Mouse (Mus musculus) cerebellum, adult 11-12 months (tissue): ENCODE results near the gene Zmiz1.

Source experiments
- DNase-seq: peaks from one replicate; pipeline ENCODE4 v3.0.0; 2022

Zmiz1 gene

DNA sequence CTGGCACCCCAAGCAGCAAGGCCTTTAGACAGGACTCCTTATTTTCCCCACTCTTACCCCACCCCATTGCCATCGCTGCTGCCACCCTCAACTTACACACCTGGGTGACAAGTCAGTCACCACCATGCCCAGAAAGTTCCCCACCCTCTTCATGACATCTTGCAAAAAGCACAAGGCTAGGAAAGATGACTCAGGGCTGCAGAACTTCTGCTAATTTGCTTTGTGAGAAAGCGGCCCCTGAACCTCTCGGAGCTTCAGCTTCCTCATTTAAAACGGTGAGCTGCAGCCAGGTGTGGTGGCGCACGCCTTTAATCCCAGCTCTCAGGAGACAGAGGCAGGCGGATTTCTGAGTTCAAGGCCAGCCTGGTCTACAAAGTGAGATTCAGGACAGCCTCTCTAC, 141.4 kb downstream of the Zmiz1 start:
- no peak for DNase-seq

DNA sequence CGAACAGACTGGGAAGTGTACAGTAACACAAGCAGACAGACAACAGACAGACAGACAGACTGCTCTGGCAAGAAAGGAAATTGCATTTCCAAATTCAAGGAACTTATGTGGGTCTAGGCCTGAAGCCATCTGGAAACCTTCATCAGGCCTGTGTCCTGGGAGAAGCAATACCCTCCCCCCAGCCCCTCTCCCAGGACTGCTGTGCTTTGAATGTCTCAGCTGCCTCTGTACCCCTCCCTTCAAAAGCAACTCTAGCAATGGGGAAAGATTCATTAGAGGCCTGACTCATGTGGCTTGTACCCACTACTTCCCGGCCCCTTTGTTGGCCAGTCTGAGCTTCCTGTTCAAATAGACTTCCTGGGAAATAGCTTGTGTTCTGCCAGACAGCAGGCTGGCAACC, 142.0 kb downstream of the Zmiz1 start:
- DNase-seq, result no peak

DNA sequence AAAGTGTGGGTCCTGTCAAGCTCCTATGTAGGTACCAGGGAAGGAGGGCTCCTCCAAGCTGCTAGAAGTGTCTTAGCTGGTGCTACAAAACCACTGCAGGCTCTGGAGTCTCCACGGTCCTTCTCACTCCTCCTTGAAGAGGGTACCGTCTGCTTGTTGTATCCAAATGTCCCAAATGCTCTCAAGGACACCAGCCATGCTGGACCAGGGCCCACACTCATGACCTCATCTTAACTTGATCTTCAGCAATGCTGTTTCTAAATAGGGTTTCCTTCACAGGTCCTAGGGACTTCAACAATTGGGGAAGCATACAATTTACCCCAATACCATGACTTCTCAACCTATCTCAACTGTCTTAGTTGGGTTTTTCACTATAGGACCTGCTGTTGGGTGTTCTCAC, 143.0 kb downstream of the Zmiz1 start:
- DNase-seq, result no peak

DNA sequence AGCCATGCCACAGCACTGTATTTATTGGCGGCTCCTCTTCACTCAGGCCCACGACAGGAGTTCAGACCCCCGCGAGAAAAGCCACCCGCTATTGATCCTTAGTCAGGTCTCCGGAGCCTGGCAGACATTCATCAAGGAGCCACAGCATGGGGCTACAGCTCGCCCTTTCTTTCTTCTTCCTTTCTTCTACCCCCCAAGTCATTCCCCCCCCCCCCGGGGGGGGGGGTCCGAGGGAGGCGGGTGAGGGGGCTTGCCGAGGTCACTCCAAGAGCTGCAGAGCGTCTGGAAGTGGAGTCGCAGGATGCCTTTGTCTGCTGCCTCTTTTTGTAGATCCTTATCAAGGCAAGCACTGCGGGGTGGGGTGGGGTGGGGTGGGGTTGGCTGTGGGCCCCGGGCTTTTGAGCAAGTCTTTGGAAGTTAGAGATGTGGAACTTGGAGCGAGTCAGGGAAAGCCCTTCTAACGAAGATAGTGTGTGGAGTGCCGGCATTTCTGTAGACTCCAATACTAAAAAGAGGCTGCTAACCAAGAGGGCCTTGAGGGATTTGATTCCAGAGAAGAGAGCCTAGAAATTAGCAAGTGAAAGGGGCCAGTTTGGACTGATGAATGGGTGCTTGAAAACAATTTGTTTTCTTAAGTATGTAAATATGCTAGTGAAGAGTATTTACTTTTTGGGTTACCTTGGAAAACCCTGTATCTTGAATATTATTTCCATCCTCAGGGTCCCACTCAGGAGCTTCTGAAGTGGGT, 145.6 kb downstream of the Zmiz1 start:
- DNase-seq, result no peak

DNA sequence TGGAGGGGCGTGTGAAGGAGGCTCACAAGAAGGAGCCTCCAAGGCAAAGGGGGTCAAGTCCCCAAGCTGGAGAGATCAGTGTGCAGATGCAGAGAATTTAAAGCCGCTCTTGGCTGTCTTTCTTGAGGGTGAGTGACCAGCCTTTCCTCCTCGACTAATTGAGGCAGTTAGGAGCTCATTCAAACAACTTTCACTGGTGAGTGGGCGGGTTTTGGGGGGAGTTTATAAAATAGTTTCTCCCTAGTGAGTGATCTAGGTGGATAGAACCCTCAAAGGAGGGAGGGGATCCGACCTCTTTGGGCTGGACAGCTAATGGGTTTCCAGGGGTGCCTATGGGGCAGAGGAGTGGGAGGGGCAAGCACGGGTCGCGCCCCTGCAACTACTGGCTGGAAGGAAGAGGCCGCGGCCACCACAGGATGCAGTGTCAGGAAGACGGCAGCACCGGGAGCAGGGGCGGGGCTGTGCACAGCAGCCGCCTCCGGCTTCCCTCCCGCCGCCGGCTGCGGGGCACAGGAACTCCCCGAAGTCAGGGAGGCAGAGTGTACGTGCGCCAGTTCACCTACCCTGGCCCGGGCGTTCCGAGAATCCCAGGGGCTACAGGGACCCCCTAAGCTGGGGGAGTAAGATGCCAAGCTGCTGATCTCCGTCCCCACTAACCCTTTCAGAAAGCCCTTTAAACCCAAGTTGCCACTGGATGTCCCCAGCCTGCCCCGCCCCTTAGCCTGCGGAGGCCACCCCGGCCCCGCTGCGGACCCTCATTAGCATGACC, 147.6 kb downstream of the Zmiz1 start:
- DNase-seq, result no peak

DNA sequence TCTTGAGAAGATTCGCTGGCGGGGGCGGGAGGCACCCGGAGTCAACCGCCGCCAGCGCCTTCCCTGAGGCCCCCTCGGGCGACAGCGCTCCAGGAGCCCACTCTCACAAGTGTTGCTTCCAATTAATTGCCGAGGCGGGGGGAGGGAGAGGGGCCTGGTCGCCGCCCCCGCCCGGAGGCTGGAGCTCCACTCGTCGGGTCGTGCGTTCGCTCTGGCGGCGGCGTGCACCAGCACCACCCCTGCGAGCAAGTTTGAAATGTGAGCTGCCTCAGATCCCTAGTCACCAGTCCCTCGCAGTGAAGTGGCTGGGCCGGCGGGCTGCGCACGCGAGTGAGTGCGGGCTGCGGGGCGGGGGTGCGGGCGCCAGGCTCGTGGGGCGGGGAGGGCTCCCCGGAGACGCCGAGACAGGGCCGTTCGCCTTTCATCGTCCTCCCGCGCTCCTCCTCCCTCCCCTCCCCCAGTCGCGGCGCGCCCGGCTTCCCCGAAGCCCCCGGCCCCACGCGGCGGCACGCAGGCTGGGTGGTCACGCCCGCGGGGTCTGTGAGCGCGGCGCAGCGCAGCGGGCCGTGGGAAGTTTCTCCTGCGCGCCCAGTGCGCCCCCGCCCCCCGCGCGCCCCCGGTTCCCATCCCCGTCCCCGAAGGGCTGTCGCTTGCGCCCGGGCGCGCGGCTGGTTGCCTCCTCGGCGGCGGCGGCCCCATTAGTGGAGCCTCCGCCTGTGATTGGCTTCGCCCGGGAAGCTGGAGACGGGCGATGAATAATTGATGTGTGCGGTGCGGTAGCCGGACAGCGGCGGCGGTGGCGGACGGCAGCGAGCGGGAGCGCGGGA, 148.4 kb downstream of the Zmiz1 start:
- peak; percentile 60 for DNase-seq

DNA sequence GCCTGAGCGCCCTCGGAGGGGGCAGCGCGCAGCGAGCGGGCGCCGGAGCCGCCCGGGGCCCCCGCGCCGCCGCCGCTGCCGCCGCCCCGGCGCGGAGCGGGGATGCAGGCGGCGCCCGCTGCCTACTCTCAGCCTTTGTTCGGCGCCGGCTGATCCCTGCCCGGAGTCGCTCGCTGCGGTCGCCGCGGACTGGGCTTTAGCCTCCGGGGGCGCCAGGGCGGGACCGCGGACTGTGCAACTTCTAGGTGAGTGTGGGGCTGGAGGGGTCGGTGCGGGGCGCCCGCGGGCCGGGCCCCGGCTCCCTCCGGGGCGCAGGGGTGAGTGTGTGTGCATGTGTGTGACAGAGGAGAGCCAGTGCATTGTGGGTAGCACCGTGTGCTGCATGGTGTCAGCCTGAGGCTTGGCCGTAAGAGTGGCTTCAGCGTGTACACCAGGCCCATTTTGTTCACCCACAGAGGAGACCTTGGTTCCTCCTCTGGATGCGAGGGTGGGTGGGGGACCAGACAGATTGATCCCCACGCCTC, 149.0 kb downstream of the Zmiz1 start:
- no peak for DNase-seq

DNA sequence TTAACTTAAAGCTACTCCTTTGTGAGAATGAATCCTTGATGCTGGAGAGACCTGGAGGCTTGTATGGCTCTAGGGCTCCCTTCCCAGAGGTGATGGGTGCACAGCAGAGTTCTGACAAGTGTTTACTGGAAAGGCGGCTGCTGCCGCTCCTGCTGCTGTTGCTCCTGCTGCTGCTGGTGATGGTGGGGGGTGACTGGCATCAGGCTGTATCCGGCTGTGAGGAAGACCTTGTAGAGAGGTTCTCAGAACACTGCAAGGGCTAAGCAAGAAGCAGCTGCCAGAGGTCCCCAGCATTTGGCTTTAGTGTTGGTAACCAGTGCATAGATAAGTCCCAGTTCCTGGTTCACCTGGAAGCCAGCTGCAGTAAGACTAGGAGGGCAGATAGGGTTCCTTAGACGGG, 149.6 kb downstream of the Zmiz1 start:
- DNase-seq, result no peak

DNA sequence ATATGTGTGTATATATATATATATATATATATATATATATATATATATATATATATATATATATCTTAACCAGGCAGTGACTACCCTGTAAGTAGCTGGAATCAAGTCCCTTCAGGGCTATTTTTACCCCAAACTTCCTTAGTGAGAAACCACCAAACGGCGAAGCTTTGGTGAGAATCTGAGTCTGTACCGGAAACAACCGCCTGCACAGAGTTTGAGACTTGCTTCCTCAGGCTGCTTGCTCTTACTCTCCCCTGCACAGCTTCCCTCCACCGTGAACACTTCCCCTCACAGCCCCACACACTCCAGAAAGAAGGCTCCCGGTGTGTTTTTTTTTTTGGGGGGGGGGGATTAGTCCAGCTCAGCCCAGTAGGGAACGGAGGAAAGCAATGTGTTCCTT, 150.4 kb downstream of the Zmiz1 start:
- no peak for DNase-seq

DNA sequence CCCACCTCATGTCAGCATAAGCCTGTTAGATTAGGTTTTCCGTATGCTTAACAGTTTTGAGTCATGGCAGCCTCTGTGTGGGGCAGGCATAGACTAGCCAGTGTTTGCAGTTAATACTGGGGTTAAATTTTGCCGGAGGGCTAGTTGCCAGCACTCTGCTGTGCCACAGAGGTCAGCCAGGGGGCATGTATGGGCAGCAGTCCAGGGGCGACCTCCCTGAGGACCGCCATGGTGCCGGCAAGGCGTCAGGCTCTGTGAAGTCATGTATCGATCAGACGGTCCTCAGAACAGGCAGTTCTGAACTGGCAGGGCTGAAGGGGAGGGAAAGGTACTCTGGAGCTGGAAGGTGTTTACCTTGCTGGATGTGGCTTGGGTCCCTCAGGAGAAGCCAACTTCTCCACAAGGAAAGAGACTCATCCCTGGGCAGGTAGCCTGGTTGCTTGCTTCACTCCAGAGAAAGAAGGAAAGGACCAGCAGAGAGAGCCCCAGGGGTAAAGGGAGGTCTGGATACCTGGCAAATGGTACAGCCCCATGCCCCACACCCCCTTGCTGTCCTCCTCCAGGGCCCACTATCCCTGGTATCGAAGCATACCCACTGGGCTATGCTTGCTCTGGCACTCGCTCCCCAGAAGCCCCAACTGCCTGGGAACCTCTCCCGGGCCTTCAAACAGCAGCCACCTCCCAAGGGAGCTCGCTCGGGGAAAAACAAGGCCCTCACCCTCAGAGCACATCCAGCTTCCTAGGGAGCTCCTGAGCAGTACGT, 151.6 kb downstream of the Zmiz1 start:
- DNase-seq, result no peak

DNA sequence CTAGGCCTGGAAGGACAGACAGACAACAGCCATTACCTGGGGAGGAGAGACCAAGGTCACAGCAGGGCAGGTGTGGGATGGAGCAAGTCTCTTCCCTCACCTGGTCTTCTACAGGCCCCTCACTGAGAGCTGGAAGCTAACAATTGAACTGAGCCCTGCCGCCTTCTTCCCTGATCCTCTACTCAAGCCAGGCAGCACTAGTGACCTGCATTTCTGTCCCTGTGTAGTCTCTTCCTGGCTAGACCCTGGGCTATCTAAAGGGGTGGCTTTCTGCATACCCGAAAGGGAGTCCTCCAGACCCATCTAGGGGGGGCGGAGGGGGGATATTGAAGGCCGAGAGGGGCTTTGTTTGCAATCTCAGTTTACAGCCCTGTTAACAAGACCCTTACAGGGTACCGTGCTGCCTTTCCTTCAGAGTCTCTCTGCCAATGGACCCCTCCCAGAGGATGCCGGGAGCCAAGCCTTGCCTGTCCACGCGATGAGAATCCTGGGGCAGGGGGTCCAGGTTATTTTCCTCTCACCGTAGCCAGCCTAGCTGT, 152.2 kb downstream of the Zmiz1 start:
- DNase-seq, result no peak

DNA sequence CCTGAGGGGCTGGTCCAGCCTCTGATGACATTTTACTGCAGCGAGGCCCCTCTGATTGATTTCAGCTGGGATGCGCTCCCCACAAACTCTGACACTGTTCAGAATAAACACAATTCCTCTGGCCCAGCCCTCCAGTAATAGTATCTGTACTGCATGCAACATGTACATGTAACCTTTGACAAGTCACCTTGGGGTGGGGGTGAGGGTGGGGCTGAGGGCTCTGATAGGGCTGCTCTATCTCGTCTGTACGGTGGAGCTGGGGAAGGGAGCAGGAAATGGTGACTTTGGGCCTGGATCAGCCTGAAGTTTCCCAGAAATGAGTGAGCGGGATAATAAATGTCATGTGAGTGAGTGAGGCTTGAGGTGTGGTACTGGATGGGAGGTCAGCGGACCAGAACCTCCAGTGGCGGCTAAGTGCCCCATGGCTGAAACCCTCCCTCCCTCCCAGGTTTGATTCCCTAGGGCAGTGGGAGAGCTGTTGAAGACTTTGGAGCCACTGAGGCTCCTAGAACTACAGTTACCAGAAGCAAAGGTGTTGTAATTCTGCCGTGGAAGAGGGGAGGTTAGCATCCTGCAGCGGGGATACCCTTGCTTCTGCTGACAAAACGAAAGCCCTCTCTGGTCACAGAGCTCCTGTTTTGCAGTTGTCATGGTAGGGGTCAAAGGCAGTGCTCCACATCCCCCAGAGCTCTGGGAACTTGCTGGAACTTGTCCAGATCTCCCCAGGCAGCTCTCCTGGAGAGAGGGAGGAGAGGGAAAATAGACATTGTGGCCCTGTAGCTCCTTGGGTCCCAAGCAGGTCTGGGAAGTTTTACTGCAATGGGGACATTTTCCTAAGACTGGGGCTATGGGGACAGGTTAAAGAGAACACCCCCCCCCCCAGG, 153.1 kb downstream of the Zmiz1 start:
- DNase-seq, result no peak

DNA sequence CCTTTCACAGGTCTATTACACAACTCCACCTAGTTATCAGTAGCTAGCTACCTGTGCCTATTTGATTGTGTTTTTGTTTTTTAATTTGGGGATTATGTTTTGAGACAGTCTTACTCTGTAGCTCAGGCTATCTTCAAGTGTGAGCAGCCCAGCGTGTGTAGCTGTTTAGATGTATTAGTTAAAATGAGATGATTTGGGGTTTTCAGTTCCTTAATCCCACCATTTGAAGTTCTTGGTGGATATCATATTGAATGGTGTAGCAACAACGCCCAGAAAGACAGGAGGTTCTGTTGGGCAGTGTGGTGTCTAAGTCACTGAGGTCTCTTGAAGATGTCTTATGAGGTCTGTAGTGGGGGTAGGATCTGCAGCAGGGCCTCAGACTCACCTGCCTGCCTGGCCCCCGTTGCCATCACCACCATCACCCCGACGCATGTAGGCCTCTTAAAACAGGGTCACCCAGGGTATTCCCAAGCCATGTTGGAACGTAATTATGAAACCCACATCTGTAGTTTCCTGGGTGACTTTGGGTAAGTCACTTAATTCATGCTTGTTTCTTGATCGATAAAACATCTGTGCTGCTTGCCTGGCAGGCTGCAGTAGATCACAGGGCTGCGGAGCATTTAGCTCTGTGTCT, 155.1 kb downstream of the Zmiz1 start:
- DNase-seq, result no peak

DNA sequence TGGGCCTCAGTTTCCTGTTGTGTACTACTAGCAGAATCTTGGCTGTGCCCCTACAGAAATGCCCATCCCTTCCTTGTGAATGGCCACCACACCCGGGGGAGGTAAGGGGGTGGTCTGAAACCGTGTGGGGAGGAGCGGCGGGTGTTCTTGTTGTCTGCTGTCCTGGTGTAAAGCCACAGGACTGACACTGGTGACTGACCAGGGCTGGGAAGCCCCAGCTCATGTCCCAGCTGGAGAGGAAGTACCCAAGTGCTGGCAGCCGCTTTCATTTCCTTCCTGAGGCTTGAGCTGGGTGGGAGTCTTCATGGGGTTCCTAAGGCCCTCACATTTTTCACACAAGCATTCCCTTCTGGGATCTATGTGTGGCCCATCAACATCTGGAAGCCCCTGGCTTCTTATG, 155.7 kb downstream of the Zmiz1 start:
- DNase-seq, result no peak

DNA sequence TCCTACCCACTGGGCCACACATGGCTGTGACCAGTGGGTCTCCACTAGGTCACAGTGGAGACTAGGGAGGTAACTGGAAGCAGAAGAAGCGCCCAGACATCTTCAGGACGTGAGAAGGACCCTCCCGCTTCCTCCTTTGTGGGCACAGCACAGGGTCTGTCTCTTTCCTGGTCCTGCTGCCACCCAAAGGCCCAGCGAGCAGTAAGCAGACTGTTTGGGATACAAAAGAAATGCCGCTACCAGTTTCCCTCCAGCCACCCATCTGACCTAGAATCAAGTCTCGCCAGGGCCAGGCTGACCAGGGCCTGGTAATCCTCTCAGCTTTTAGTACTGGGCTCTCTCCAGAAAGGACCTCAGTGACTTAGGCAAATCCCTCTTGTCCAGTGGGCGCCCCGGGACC, 156.6 kb downstream of the Zmiz1 start:
- no peak for DNase-seq

DNA sequence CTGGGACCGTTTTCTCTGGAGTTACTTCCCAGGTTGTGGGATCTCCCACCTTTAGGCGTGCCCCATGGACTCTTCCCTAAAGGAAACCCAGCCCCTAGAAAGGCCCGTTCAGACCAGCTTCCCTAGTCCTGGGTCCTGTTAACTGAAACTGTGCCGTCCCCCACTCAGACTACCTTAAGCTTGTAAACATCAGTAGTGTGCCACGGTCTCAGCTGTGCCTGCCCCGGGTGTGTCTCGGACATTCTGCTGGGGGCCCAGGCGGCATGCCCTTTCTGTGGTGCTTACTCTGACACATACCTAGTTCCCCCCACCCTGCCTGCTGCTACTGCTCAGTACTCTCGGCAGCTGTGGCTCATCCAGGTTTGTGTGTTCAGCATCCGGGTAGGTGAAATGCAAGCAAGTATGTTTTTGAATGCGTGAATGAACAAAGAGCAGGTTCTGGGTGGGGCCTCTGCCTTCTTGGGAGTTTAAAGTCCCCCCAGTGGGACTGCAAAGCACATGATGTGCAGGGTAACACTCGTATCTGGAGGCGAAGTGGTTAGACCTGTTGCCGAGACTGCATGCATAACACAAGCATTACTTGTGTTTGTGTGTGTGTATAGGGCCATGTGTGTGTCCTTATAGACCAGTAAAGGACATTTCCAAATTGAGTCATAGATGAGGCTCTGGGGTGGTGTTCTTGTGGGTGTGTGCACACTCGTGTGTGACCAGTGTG, 157.2 kb downstream of the Zmiz1 start:
- DNase-seq, result no peak

DNA sequence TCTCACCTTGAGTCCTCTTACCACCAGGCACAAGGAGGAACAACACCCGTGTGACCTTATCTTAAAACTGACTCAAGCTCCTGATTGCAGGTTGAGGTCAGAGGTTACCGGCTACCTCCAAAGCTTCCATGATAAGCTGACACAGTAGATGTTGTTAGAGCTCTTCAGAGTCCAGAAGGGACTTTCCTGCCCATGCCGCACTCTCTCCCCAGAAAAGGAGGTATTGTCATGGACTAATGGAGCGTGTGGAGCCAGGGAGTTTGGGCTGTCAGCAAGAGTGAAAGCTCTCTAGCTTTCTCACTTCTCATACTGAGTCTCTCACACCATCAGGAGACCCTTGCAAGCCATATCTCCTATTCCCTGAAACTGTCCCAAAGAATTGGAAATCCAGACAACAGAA, 158.3 kb downstream of the Zmiz1 start:
- DNase-seq, result no peak

DNA sequence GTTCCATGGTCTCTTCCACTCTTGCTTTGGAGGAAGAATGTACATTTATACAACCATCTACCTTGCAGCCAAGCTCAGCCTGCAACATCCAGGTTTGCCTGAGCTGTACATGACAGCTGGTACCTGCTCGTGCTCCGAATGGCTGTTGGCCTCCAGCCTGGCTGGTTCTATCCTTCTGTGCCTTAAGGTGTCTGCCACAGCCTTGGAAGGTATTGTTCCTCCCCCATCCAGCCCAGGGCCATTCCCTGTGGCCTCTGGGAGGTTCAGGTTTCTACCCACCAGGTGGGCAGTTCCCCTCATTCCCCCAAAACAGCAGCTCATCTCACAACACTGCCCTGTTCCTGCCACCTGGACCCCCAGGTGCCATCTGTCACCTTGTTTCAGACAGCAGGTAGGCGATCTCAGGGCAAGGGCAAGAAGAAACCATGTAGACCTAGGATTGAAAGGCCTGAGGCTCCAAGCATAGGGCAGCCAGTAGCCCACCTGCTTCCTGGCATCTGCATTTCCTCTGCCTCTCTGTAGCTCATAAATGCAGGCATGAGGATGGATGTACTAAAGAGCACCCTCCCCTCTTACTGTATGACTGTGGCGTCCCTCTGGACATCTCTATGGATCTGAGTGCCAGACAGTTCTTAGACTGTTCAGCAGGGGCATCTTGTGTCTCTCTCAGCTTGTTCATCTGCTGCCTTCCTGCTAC, 160.2 kb downstream of the Zmiz1 start:
- DNase-seq, result peak; percentile 80

DNA sequence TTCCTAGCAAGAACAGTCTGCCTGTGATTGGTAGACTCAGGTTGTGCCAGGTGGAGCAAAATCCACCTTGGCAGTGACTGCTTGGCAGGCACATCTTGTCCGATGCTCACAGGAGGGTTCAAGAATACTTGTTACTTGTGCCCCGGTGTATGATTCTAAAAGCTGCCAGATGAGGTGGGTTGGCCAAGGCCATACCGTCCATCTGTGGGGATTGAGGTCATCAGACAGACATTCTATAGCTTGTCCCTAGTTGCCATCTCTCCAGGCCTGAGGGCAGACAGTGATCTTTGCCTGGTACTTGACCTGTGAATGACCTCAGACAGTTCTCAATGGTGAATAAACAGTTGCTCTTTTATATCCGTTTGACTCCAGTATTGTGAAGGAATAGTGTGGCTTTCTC, 161.8 kb downstream of the Zmiz1 start:
- peak; percentile 72 for DNase-seq

DNA sequence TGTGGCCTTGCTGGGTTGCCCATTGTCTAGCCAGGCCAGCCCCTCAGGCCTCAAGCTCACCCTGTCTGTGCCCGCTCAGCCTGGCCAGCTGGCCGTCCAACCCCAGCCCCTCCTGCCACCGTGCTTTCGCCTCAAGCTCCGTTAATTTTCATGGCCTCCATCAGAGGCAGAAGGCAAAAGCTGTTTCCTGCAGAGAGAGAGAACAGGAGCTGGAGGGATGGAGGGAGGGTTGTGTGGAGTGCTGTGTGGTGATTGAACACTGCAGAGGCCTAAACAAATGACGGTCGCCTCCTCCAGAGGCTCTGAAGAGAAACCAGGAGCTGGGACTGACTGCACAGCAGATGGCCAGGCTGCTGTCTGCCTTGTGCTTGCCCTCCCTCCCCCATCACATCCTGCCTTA, 164.7 kb downstream of the Zmiz1 start:
- DNase-seq, result peak; percentile 72
